Mouse (Mus musculus) embryonic fibroblast, embryonic 13.5 days (primary cell): ENCODE data around the gene Tinagl1.

ENCODE experiments used
- CTCF ChIP-seq: IDR thresholded peaks from 2 replicates; pipeline ENCODE4 v1.5.1; 2011; ENCODE audit warnings: mild to moderate bottlenecking, control low read depth, low read length, moderate library complexity, borderline replicate concordance; ENCODE audit not compliant: insufficient read depth
- POLR2A ChIP-seq: IDR thresholded peaks from 2 replicates; pipeline ENCODE4 v1.6.1; 2011; ENCODE audit warnings: low read depth, mild to moderate bottlenecking, control low read depth, low read length, moderate library complexity

DNA sequence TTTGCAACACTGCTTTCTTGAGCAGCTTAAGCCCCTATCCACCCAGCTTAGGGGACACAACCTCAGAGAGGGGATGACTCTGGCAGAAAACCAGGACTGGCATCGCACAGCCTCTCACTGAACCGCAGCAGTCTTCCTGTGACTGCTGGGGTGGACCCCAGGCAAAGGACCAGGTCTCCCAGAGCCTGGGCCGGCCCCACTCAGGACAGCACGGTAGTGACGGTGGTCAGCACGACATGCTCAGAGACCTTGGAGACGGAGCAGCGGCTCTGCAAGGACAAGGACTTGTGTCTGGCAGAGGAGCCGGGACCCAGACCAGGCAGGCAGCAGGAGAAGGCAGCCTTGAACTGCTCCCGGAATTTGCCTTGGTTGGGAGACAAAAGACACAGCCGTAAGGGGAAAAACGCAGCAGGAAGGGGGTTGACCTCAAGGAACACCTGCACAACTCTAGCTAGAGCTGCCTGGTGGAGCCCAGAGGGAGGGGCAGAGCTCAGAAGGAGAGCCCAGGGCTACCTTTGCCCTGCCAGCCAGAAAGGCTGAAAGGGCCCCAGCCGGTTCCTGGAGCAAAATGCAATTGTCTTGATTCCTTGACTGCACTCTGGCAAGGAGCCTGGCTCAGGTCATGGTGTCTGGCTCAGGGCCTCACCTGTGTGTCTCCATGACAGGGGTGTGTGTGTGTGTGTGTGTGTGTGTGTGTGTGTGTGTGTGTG lies 44.1 kb downstream of the Tinagl1 start:
- TF ChIP-seq CTCF (no peak), POLR2A (no peak)
